Mouse (Mus musculus): ENCODE results near the gene Dcaf12l2.
A peak's percentile ranks its signal among the peaks of the same experiment; 100 is the strongest.

The Dcaf12l2 gene

GRCm38 (mm10) chrX:44367646-44368521, at the start of gene Dcaf12l2:
Dcaf12l2 (minus strand) TSS chrX:44368342.
- peak; percentile 24 for DNase-seq (ENCODE audit: low read depth, low spot score)

DNA sequence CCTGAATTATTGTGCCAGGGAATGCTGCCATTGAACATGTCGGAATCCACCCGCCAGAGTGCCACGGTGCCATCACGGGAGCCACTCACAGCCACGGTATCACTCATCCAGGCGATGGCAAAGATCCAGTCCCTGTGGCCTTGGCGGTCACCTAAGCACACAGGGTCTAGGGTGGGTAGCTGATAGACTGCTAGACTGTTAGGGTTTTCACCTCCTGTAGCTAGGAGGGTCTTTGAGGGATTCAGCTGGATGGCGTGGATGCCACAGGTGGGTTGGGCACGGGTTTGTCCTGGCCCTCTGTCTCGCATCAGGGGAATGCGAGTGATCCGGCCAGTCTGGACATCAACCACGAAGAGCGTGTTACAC, 879 bp downstream of the Dcaf12l2 start:
- DNase-seq (ENCODE audit: low read depth, low spot score), result no peak

All from brain, adult 2 months (tissue).